Mouse (Mus musculus): ENCODE data around the gene Grin1. TPM values are rescaled to one million over a fixed set of nuclear protein-coding genes. Genes with fewer than 3 reads are reported as not detected.
A peak's percentile ranks its signal among the peaks of the same experiment; 100 is the strongest.

Grin1 gene
- polyA plus RNA-seq, 1 experiment = 313 TPM

GRCm38 (mm10) chr2:25287927-25288649 lies 30.9 kb downstream of the Grin1 start, which contains the start of gene Tmem210:
TSS of gene Tmem210 (plus strand) at chr2:25288145.
- DNase-seq (ENCODE audit: extremely low spot score in 1 of 2, low spot score in 1 of 2) = no peak

- DNase-seq (ENCODE audit: extremely low spot score in 1 of 2, low spot score in 1 of 2) = no peak
Observed at GRCm38 (mm10) chr2:25286837-25287636, 31.9 kb downstream of the Grin1 start.

- no peak for DNase-seq (ENCODE audit: extremely low spot score in 1 of 2, low spot score in 1 of 2)
Observed at GRCm38 (mm10) chr2:25286314-25286713, 32.7 kb downstream of the Grin1 start.

GRCm38 (mm10) chr2:25285551-25285950 lies 33.4 kb downstream of the Grin1 start:
- DNase-seq (ENCODE audit: extremely low spot score in 1 of 2, low spot score in 1 of 2) = no peak

- peak in 1 of 2 experiments; percentile 90 for DNase-seq (ENCODE audit: extremely low spot score in 1 of 2, low spot score in 1 of 2)
Observed at GRCm38 (mm10) chr2:25278928-25279882, 39.8 kb downstream of the Grin1 start.

- no peak for DNase-seq (ENCODE audit: extremely low spot score in 1 of 2, low spot score in 1 of 2)
Observed at GRCm38 (mm10) chr2:25273010-25273409, 46.0 kb downstream of the Grin1 start.

- no peak for DNase-seq (ENCODE audit: extremely low spot score in 1 of 2, low spot score in 1 of 2)
Observed at GRCm38 (mm10) chr2:25272515-25272914, 46.5 kb downstream of the Grin1 start.

GRCm38 (mm10) chr2:25271827-25272511 lies 47.0 kb downstream of the Grin1 start, which contains the start of the genes Ssna1 and Anapc2:
TSS of gene Ssna1 (minus strand) at chr2:25272438.
TSS of gene Anapc2 (plus strand) at chr2:25272478.
- peak; percentile 92 to 98 for DNase-seq (ENCODE audit: extremely low spot score in 1 of 2, low spot score in 1 of 2)

GRCm38 (mm10) chr2:25267746-25268309 lies 51.2 kb downstream of the Grin1 start:
- no peak for DNase-seq (ENCODE audit: extremely low spot score in 1 of 2, low spot score in 1 of 2)

- no peak for DNase-seq (ENCODE audit: extremely low spot score in 1 of 2, low spot score in 1 of 2)
Observed at GRCm38 (mm10) chr2:25267241-25267640, 51.7 kb downstream of the Grin1 start.

GRCm38 (mm10) chr2:25266720-25267119 lies 52.3 kb downstream of the Grin1 start:
- no peak for DNase-seq (ENCODE audit: extremely low spot score in 1 of 2, low spot score in 1 of 2)

- DNase-seq (ENCODE audit: extremely low spot score in 1 of 2, low spot score in 1 of 2) = no peak
Observed at GRCm38 (mm10) chr2:25265897-25266656, 52.9 kb downstream of the Grin1 start.

GRCm38 (mm10) chr2:25264851-25265250 lies 54.1 kb downstream of the Grin1 start:
- DNase-seq (ENCODE audit: extremely low spot score in 1 of 2, low spot score in 1 of 2) = no peak

- no peak for DNase-seq (ENCODE audit: extremely low spot score in 1 of 2, low spot score in 1 of 2)
Observed at GRCm38 (mm10) chr2:25264286-25264660, 54.7 kb downstream of the Grin1 start.

GRCm38 (mm10) chr2:25263623-25264285 lies 55.2 kb downstream of the Grin1 start:
- DNase-seq (ENCODE audit: extremely low spot score in 1 of 2, low spot score in 1 of 2) = no peak

- no peak for DNase-seq (ENCODE audit: extremely low spot score in 1 of 2, low spot score in 1 of 2)
Observed at GRCm38 (mm10) chr2:25262795-25263622, 56.0 kb downstream of the Grin1 start.

- DNase-seq (ENCODE audit: extremely low spot score in 1 of 2, low spot score in 1 of 2) = peak; percentile 96 to 97
Observed at GRCm38 (mm10) chr2:25262291-25262767, 56.7 kb downstream of the Grin1 start, which contains the start of gene Tprn. TSS of gene Tprn (plus strand) at chr2:25262618.
